Mouse (Mus musculus) MEL (cell line): Measurements from ENCODE around the gene Ndufaf2.

Experiments used
- BHLHE40 ChIP-seq: IDR thresholded peaks from 2 replicates; pipeline ENCODE4 v1.6.1; 2012; ENCODE audit warnings: low read depth, mild to moderate bottlenecking, inconsistent platforms, low read length, improper control_type of control experiment, borderline replicate concordance
- CTCF ChIP-seq, 3 experiments: IDR thresholded peaks in 2 of 3; conservative IDR thresholded peaks in 1 of 3; 2 replicates each; pipeline ENCODE4 v1.5.1; 2011 to 2012; ENCODE audit warnings: low read length in 3 of 3, low read depth in 2 of 3, mild to moderate bottlenecking in 2 of 3, improper control_type of control experiment in 1 of 3, inconsistent platforms in 1 of 3, mixed read lengths in 1 of 3, moderate library complexity in 1 of 3; ENCODE audit not compliant: control insufficient read depth in 1 of 3, insufficient read depth in 1 of 3, poor library complexity in 1 of 3, severe bottlenecking in 1 of 3
- EP300 ChIP-seq, 2 experiments: IDR thresholded peaks; 2 replicates each; pipeline ENCODE4 v1.6.1; 2011; ENCODE audit warnings: improper control_type of control experiment in 2 of 2, low read length in 2 of 2, low read depth in 1 of 2, mild to moderate bottlenecking in 1 of 2
- ETS1 ChIP-seq: IDR thresholded peaks from 2 replicates; pipeline ENCODE4 v1.6.1; 2012; ENCODE audit warnings: low read depth, mild to moderate bottlenecking, inconsistent platforms, low read length, improper control_type of control experiment, moderate library complexity
- MAX ChIP-seq: IDR thresholded peaks from 2 replicates; pipeline ENCODE4 v1.6.1; 2011; ENCODE audit warnings: low read length, improper control_type of control experiment
- MYC ChIP-seq: IDR thresholded peaks from 2 replicates; pipeline ENCODE4 v1.6.1; 2011; ENCODE audit warnings: low read depth, mild to moderate bottlenecking, low read length, improper control_type of control experiment, moderate library complexity
- NELFE ChIP-seq: IDR thresholded peaks from 2 replicates; pipeline ENCODE4 v1.6.1; 2011; ENCODE audit warnings: low read depth, low read length, improper control_type of control experiment
- POLR2AphosphoS5 ChIP-seq: IDR thresholded peaks from 2 replicates; pipeline ENCODE4 v1.6.1; 2012; ENCODE audit warnings: low read depth, borderline replicate concordance, mild to moderate bottlenecking, inconsistent platforms, low read length, moderate library complexity, mixed read lengths
- RCOR1 ChIP-seq: IDR thresholded peaks from 2 replicates; pipeline ENCODE4 v1.6.1; 2012; ENCODE audit warnings: low read depth, mild to moderate bottlenecking, inconsistent platforms, low read length, improper control_type of control experiment
- SMC3 ChIP-seq: IDR thresholded peaks from 2 replicates; pipeline ENCODE4 v1.6.1; 2011; ENCODE audit warnings: low read depth, low read length, improper control_type of control experiment
- TAL1 ChIP-seq: IDR thresholded peaks from 2 replicates; pipeline ENCODE4 v1.6.1; 2012; ENCODE audit warnings: mild to moderate bottlenecking, inconsistent platforms, low read length, moderate library complexity, mixed read lengths

DNA sequence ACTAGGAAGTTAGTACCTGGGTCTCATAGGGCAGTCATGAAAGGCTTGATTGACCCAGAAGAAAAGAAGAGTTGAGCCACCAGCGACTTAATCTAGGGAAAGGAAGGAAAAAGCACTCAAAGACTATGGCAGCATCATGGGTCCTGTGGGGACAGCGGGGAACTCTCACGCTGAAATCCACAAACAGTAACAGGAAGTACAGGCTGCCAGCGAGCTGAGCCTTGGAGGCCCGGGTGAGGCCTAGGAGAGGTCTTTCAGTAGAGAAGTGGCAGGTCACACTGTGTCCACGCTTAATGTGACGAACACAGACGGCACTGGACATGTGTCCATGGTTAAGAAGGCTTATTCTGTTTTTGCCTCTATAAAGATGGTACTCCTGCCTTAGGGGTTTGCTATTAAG lies 21.2 kb upstream of the Ndufaf2 start:
- no peak for TF ChIP-seq TAL1
- no peak for TF ChIP-seq SMC3
- TF ChIP-seq CTCF (IDR thresholded peaks at IDR 0.05 in 2 of 3, conservative IDR thresholded peaks at IDR 0.05 in 1 of 3; ENCODE audit: control insufficient read depth in 1 of 3, insufficient read depth in 1 of 3, low read depth in 2 of 3, low read length in 3 of 3, poor library complexity in 1 of 3, severe bottlenecking in 1 of 3): no peak
- TF ChIP-seq MAX: no peak
- no peak for TF ChIP-seq EP300 (IDR thresholded peaks at IDR 0.05; ENCODE audit: low read depth in 1 of 2, low read length in 2 of 2)
- TF ChIP-seq BHLHE40: no peak
- TF ChIP-seq POLR2AphosphoS5: no peak
- TF ChIP-seq NELFE: no peak
- TF ChIP-seq RCOR1: no peak
- TF ChIP-seq MYC: no peak
- TF ChIP-seq ETS1: no peak
